Mouse (Mus musculus) neutrophil, adult 65 days (primary cell): ENCODE measurements around the gene Spire2. TPM values are rescaled to one million over a fixed set of nuclear protein-coding genes. Genes with fewer than 3 reads are reported as not detected.

Source experiments
- total RNA-seq: library from RNA; stranded (reverse); gene quantifications from 2 replicates; pipeline ENCODE4 v1.2.4, GENCODE M21; 2023

Gene Spire2
- 0.22 and 0.29 TPM in 2 replicates for total RNA-seq

GRCm38 (mm10) chr8:123332262-123333090 is at the start of gene Spire2:
TSS of gene Spire2 (plus strand) at chr8:123332713.

GRCm38 (mm10) chr8:123318467-123318911 is 14.0 kb upstream of the Spire2 start, which contains the start of gene Fanca:
TSS of gene Fanca (minus strand) at chr8:123318576.

DNA sequence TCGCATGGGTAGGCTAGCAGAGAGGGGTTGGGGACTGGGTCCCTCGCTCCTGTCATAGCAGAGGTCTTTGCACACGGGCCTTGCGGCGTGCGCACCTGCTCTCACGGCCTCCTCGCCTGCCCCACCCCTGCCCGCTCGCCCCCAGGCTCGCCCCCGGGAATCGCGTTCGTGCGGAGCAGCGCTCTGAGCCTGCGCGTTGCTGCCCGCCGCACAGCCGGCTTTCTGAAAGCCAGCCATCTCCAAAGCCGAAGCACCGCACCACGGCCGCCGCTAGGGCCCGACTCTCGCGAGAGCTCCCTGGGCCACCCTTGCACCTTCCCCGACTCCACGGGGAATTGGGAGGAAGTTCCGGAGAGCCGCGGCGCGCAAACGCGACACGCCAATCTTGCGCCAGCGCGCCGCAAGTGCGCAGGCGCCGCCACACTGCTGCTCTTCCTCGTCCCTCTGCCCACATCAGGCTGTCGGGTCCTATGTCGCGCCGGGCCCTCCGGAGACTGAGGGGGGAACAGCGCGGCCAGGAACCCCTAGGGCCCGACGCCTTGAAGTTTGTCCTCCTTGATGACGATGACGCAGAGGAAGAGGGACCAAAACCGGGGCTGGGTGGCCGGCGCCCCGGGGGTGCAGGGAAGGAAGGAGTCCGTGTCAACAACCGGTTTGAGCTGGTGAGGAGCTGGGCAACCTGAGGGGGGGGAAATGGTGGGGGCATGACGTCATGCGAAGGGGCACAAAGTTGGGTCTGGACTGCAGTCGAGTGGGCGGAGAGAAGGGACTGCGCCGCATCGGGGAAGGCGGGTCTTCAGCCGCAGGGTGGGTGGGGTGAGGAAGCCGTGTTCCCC is 41.1 kb downstream of the Spire2 start, which contains the start of gene Tcf25:
Gene Tcf25 (plus strand): TSS at position 351 of the 836 bp plus-strand sequence.

GRCm38 (mm10) chr8:123406786-123407185 is 74.3 kb downstream of the Spire2 start, which contains the start of gene Mc1r:
TSS of gene Mc1r (plus strand) at chr8:123407107.

DNA sequence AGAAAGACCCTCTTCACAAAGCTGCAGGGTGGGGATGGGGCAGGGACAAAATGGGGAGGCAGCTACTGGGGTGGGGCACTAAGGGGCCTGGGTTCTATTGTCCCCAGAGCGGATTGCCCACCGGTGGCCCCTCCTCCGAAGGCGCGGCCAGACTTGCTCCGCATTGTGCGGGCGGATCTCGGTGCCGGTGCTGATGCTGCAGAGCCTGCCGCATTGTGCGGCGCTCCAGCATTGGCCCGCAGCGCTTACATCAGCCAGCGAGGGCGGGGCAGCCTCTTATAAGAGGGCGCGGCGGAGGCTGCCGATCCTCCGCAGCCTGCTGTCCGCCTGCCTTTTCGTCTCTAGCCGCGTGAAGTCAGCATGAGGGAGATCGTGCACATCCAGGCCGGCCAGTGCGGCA is 78.7 kb downstream of the Spire2 start, which contains the start of gene Tubb3:
Gene Tubb3 (plus strand): TSS at position 179 of the 400 bp plus-strand sequence.

Other genes starting within 250 kb of the Spire2 start
- gene Rpl13, start 230.4 kb upstream of the Spire2 start, total RNA-seq, result 294 and 314 TPM in 2 replicates
- 0.19 TPM in 1 of 2 replicates, not detected in the other for gene Cpne7, start 215.3 kb upstream of the Spire2 start, total RNA-seq
- gene Sult5a1, start 174.4 kb upstream of the Spire2 start, total RNA-seq, result not detected in 2 replicates
- not detected in 2 replicates for gene Dpep1, start 146.5 kb upstream of the Spire2 start, total RNA-seq
- gene Chmp1a, start 120.0 kb upstream of the Spire2 start, total RNA-seq, result 64.2 and 98.8 TPM in 2 replicates
- not detected in 2 replicates for gene Spata33, start 119.9 kb upstream of the Spire2 start, total RNA-seq
- gene Cdk10, start 107.9 kb upstream of the Spire2 start, total RNA-seq, result 17.9 and 19.0 TPM in 2 replicates
- gene Spata2l, start 96.5 kb upstream of the Spire2 start, total RNA-seq, result 6.8 and 7.3 TPM in 2 replicates
- gene Zfp276, start 78.5 kb upstream of the Spire2 start, total RNA-seq, result 29.9 and 40.8 TPM in 2 replicates
- 49.8 and 50.6 TPM in 2 replicates for gene Vps9d1, start 78.4 kb upstream of the Spire2 start, total RNA-seq
- gene Fanca, start 14.1 kb upstream of the Spire2 start, total RNA-seq, result 32.1 and 42.0 TPM in 2 replicates
- gene Tcf25, start 41.0 kb downstream of the Spire2 start, total RNA-seq, result 122 and 140 TPM in 2 replicates
- gene Mc1r, start 74.4 kb downstream of the Spire2 start, total RNA-seq, result not detected in 2 replicates
- gene Tubb3, start 78.7 kb downstream of the Spire2 start, total RNA-seq, result 0.92 TPM in 1 of 2 replicates, not detected in the other
- 35.6 and 35.7 TPM in 2 replicates for gene Def8, start 90.8 kb downstream of the Spire2 start, total RNA-seq
- gene Afg3l1, start 145.2 kb downstream of the Spire2 start, total RNA-seq, result 40.1 and 56.2 TPM in 2 replicates
- not detected in 2 replicates for gene Dbndd1, start 182.8 kb downstream of the Spire2 start, total RNA-seq
- 1.2 and 1.3 TPM in 2 replicates for gene Gas8, start 186.1 kb downstream of the Spire2 start, total RNA-seq